Mouse (Mus musculus) urinary bladder, postnatal 14 days (tissue): Measurements from ENCODE around the gene 1700001P01Rik.
"Not testable (repeated sequence)": the region's sequence is repeated elsewhere in the genome, so short reads cannot be mapped to it uniquely, and the experiment has no call there.

Experiments used
- DNase-seq: peaks from one replicate; pipeline ENCODE4 v3.0.0; 2021; ENCODE audit warnings: low spot score

Gene 1700001P01Rik

GRCm38 (mm10) chr11:97793165-97793564 lies 17.4 kb upstream of the 1700001P01Rik start:
- DNase-seq, result no peak

GRCm38 (mm10) chr11:97790778-97791438 lies 15.2 kb upstream of the 1700001P01Rik start:
- not testable (repeated sequence) for DNase-seq

- no peak for DNase-seq
Measured at GRCm38 (mm10) chr11:97789727-97790126, 14.0 kb upstream of the 1700001P01Rik start.

GRCm38 (mm10) chr11:97787961-97788360 lies 12.2 kb upstream of the 1700001P01Rik start:
- no peak for DNase-seq

- DNase-seq, result no peak
Measured at GRCm38 (mm10) chr11:97782564-97782895, 6.8 kb upstream of the 1700001P01Rik start.

- DNase-seq, result peak; percentile 100
Measured at GRCm38 (mm10) chr11:97781832-97782563, 6.3 kb upstream of the 1700001P01Rik start, which contains the start of gene Rpl23. Rpl23 (minus strand) TSS chr11:97782437.

GRCm38 (mm10) chr11:97781478-97781831 lies 5.7 kb upstream of the 1700001P01Rik start:
- DNase-seq, result no peak

GRCm38 (mm10) chr11:97779968-97780701 lies 4.4 kb upstream of the 1700001P01Rik start:
- DNase-seq, result no peak

- no peak for DNase-seq
Measured at GRCm38 (mm10) chr11:97778918-97779317, 3.2 kb upstream of the 1700001P01Rik start.

- DNase-seq, result peak; percentile 26
Measured at GRCm38 (mm10) chr11:97777129-97777529, 1.4 kb upstream of the 1700001P01Rik start.

GRCm38 (mm10) chr11:97776497-97777128 lies 895 bp upstream of the 1700001P01Rik start:
- DNase-seq, result no peak

- no peak for DNase-seq
Measured at GRCm38 (mm10) chr11:97775186-97775585, 532 bp downstream of the 1700001P01Rik start.

- DNase-seq, result no peak
Measured at GRCm38 (mm10) chr11:97771410-97771809, 4.3 kb downstream of the 1700001P01Rik start.

GRCm38 (mm10) chr11:97769704-97770103 lies 6.0 kb downstream of the 1700001P01Rik start:
- peak; percentile 72 for DNase-seq

GRCm38 (mm10) chr11:97766154-97766881 lies 9.4 kb downstream of the 1700001P01Rik start, which contains the start of gene Cwc25:
Cwc25 (minus strand) TSS chr11:97766556.
- peak; percentile 95 for DNase-seq

GRCm38 (mm10) chr11:97761638-97762037 lies 14.1 kb downstream of the 1700001P01Rik start:
- no peak for DNase-seq

- no peak for DNase-seq
Measured at GRCm38 (mm10) chr11:97758942-97759341, 16.8 kb downstream of the 1700001P01Rik start.

- DNase-seq, result no peak
Measured at GRCm38 (mm10) chr11:97758125-97758524, 17.6 kb downstream of the 1700001P01Rik start.

GRCm38 (mm10) chr11:97753277-97753676 lies 22.4 kb downstream of the 1700001P01Rik start:
- no peak for DNase-seq

- DNase-seq, result no peak
Measured at GRCm38 (mm10) chr11:97748496-97748895, 27.2 kb downstream of the 1700001P01Rik start.

GRCm38 (mm10) chr11:97747773-97748172 lies 27.9 kb downstream of the 1700001P01Rik start:
- DNase-seq, result peak; percentile 19

GRCm38 (mm10) chr11:97745331-97745721 lies 30.4 kb downstream of the 1700001P01Rik start:
- no peak for DNase-seq
